22 mouse cellular contexts compared by ENCODE assay signal in genomic region chr16:81587565-81588107, GRCm38 (mm10).
A peak's percentile ranks its signal among the peaks of the same experiment; 100 is the strongest.
DNase-seq lines count a peak whose midpoint lies in the region; ATAC-seq lines count a peak whose summit lies in the region.
"Had no signal": no experiment of that assay in that cellular context is flagged by ENCODE, and none has a peak within 500 bp of the region (broad histone marks: within the 10 kb centered on the region; RNA-seq: fewer than 3 reads in every experiment).

No protein-coding gene starts in this region.

- H3K4me1 ChIP-seq in embryonic facial prominence, embryonic 14.5 days (ENCODE audit: control insufficient read depth, insufficient read depth, low read length) = no peaks in the 10 kb centered on the region
- H3K4me1 ChIP-seq in embryonic facial prominence, embryonic 10.5 days = no peaks in the 10 kb centered on the region
- H3K4me1 ChIP-seq in hindbrain, embryonic 13.5 days (replicated peaks) = no peaks in the 10 kb centered on the region
- H3K4me1 ChIP-seq in hindbrain, embryonic 10.5 days (replicated peaks) = no peaks in the 10 kb centered on the region
- no peaks in the 10 kb centered on the region for H3K4me1 ChIP-seq in neural tube, embryonic 13.5 days (replicated peaks)
- H3K4me1 ChIP-seq in neural tube, embryonic 15.5 days = no peaks in the 10 kb centered on the region
- H3K4me1 ChIP-seq: embryonic facial prominence, embryonic 13.5 days; forebrain, embryonic 10.5 days; forebrain, embryonic 13.5 days; heart, embryonic 10.5 days; heart, embryonic 13.5 days had no signal

- no peaks in the 10 kb centered on the region for H3K9me3 ChIP-seq in embryonic facial prominence, embryonic 14.5 days (ENCODE audit: control insufficient read depth, low read length)
- no peaks in the 10 kb centered on the region for H3K9me3 ChIP-seq in embryonic facial prominence, embryonic 10.5 days
- no peaks in the 10 kb centered on the region for H3K9me3 ChIP-seq in hindbrain, embryonic 13.5 days
- H3K9me3 ChIP-seq in hindbrain, embryonic 10.5 days = no peaks in the 10 kb centered on the region
- H3K9me3 ChIP-seq in neural tube, embryonic 13.5 days = no peaks in the 10 kb centered on the region
- H3K9me3 ChIP-seq in neural tube, embryonic 15.5 days (replicated peaks) = no peaks in the 10 kb centered on the region
- H3K9me3 ChIP-seq: embryonic facial prominence, embryonic 13.5 days; forebrain, embryonic 10.5 days; forebrain, embryonic 13.5 days; heart, embryonic 10.5 days; heart, embryonic 13.5 days had no signal

- no peaks in the 10 kb centered on the region for H3K36me3 ChIP-seq in embryonic facial prominence, embryonic 14.5 days (ENCODE audit: control insufficient read depth, insufficient read depth, low read length)
- H3K36me3 ChIP-seq in embryonic facial prominence, embryonic 10.5 days (replicated peaks) = no peaks in the 10 kb centered on the region
- H3K36me3 ChIP-seq in hindbrain, embryonic 13.5 days = no peaks in the 10 kb centered on the region
- no peaks in the 10 kb centered on the region for H3K36me3 ChIP-seq in hindbrain, embryonic 10.5 days
- H3K36me3 ChIP-seq in neural tube, embryonic 13.5 days = no peaks in the 10 kb centered on the region
- H3K36me3 ChIP-seq in neural tube, embryonic 15.5 days = no peaks in the 10 kb centered on the region
- H3K36me3 ChIP-seq: embryonic facial prominence, embryonic 13.5 days; forebrain, embryonic 10.5 days; heart, embryonic 10.5 days; heart, embryonic 13.5 days had no signal

- no peaks in the 10 kb centered on the region for H3K27me3 ChIP-seq in embryonic facial prominence, embryonic 14.5 days (replicated peaks; ENCODE audit: control insufficient read depth, insufficient read depth, low read length)
- H3K27me3 ChIP-seq in embryonic facial prominence, embryonic 10.5 days (replicated peaks; ENCODE audit: low read depth, poor library complexity, severe bottlenecking) = no peaks in the 10 kb centered on the region
- H3K27me3 ChIP-seq in hindbrain, embryonic 13.5 days = no peaks in the 10 kb centered on the region
- no peaks in the 10 kb centered on the region for H3K27me3 ChIP-seq in hindbrain, embryonic 10.5 days (ENCODE audit: insufficient read depth, poor library complexity, severe bottlenecking)
- no peaks in the 10 kb centered on the region for H3K27me3 ChIP-seq in neural tube, embryonic 13.5 days
- no peaks in the 10 kb centered on the region for H3K27me3 ChIP-seq in neural tube, embryonic 15.5 days (replicated peaks)
- H3K27me3 ChIP-seq: embryonic facial prominence, embryonic 13.5 days; forebrain, embryonic 13.5 days; heart, embryonic 13.5 days had no signal

- peak; percentile 84; the same call in 1 of the 2 replicates for ATAC-seq in embryonic facial prominence, embryonic 14.5 days (ENCODE audit: low read depth)
- peak; percentile 63; the same call in 1 of the 2 replicates for ATAC-seq in hindbrain, embryonic 13.5 days (ENCODE audit: low FRiP score)
- ATAC-seq in neural tube, embryonic 13.5 days (ENCODE audit: low read depth) = peak; percentile 72; the same call in 1 of the 2 replicates
- no peak for ATAC-seq in neural tube, embryonic 15.5 days (ENCODE audit: low FRiP score)
- ATAC-seq: activated CD4-positive, CD25-positive, alpha-beta regulatory T cell, adult 4 months; forebrain, embryonic 13.5 days; forebrain, embryonic 16.5 days; intestine, postnatal 0 days had no signal

- H3K9ac ChIP-seq in embryonic facial prominence, embryonic 14.5 days (ENCODE audit: low read depth, low read length) = no peak overlapping the region
- no peak overlapping the region for H3K9ac ChIP-seq in hindbrain, embryonic 13.5 days
- H3K9ac ChIP-seq in neural tube, embryonic 13.5 days = no peak overlapping the region
- H3K9ac ChIP-seq in neural tube, embryonic 15.5 days (replicated peaks) = no peak overlapping the region
- H3K9ac ChIP-seq: embryonic facial prominence, embryonic 13.5 days; forebrain, embryonic 13.5 days; heart, embryonic 13.5 days had no signal

- no peak overlapping the region for H3K4me3 ChIP-seq in embryonic facial prominence, embryonic 14.5 days (ENCODE audit: low read depth, low read length)
- no peak overlapping the region for H3K4me3 ChIP-seq in embryonic facial prominence, embryonic 10.5 days
- no peak overlapping the region for H3K4me3 ChIP-seq in hindbrain, embryonic 13.5 days
- H3K4me3 ChIP-seq in hindbrain, embryonic 10.5 days = no peak overlapping the region
- H3K4me3 ChIP-seq in neural tube, embryonic 13.5 days = no peak overlapping the region
- no peak overlapping the region for H3K4me3 ChIP-seq in neural tube, embryonic 15.5 days (replicated peaks)
- H3K4me3 ChIP-seq: embryonic facial prominence, embryonic 13.5 days; forebrain, embryonic 10.5 days; forebrain, embryonic 13.5 days; heart, adult 2 months; heart, embryonic 10.5 days; heart, embryonic 13.5 days had no signal

- no peak overlapping the region for H3K4me2 ChIP-seq in embryonic facial prominence, embryonic 14.5 days (ENCODE audit: low read depth, low read length)
- no peak overlapping the region for H3K4me2 ChIP-seq in hindbrain, embryonic 13.5 days
- no peak overlapping the region for H3K4me2 ChIP-seq in neural tube, embryonic 13.5 days
- H3K4me2 ChIP-seq in neural tube, embryonic 15.5 days = no peak overlapping the region
- H3K4me2 ChIP-seq: embryonic facial prominence, embryonic 13.5 days; forebrain, embryonic 13.5 days; heart, embryonic 13.5 days had no signal

- no peak for DNase-seq in embryonic facial prominence, embryonic 14.5 days (ENCODE audit: low spot score)
- no peak for DNase-seq in embryonic facial prominence, embryonic 10.5 days (ENCODE audit: low spot score)
- DNase-seq in hindbrain, embryonic 10.5 days (ENCODE audit: low spot score) = no peak
- DNase-seq: adrenal gland, adult 8-10 months; adrenal gland, postnatal 25 days; cerebellum, adult 2 months; cerebellum, adult 9-11 months; cerebellum, postnatal 25 days; gastrocnemius, postnatal 10 days; gastrocnemius, postnatal 36 days; heart, adult 2 months had no signal

- WGBS in embryonic facial prominence, embryonic 14.5 days = 81% methylated on average over 4 of the region's 4 CpGs
- WGBS in embryonic facial prominence, embryonic 10.5 days = 86% methylated on average over 4 of the region's 4 CpGs
- WGBS in hindbrain, embryonic 13.5 days = 55% methylated on average over 4 of the region's 4 CpGs
- 83% methylated on average over 4 of the region's 4 CpGs for WGBS in hindbrain, embryonic 10.5 days
- WGBS in neural tube, embryonic 13.5 days = 54% methylated on average over 4 of the region's 4 CpGs
- 46% methylated on average over 4 of the region's 4 CpGs for WGBS in neural tube, embryonic 15.5 days

- no peak overlapping the region for H3K27ac ChIP-seq in embryonic facial prominence, embryonic 14.5 days (replicated peaks; ENCODE audit: low read depth, low read length)
- H3K27ac ChIP-seq in embryonic facial prominence, embryonic 10.5 days (replicated peaks) = no peak overlapping the region
- no peak overlapping the region for H3K27ac ChIP-seq in hindbrain, embryonic 13.5 days
- no peak overlapping the region for H3K27ac ChIP-seq in hindbrain, embryonic 10.5 days
- no peak overlapping the region for H3K27ac ChIP-seq in neural tube, embryonic 13.5 days (replicated peaks)
- H3K27ac ChIP-seq in neural tube, embryonic 15.5 days (replicated peaks) = no peak overlapping the region
- H3K27ac ChIP-seq: embryonic facial prominence, embryonic 13.5 days; forebrain, embryonic 10.5 days; forebrain, embryonic 13.5 days; heart, adult 2 months; heart, embryonic 10.5 days; heart, embryonic 13.5 days had no signal
